Mouse (Mus musculus): ENCODE measurements around the gene Pkp2.
A peak's percentile ranks its signal among the peaks of the same experiment; 100 is the strongest.

Pkp2 gene

DNA sequence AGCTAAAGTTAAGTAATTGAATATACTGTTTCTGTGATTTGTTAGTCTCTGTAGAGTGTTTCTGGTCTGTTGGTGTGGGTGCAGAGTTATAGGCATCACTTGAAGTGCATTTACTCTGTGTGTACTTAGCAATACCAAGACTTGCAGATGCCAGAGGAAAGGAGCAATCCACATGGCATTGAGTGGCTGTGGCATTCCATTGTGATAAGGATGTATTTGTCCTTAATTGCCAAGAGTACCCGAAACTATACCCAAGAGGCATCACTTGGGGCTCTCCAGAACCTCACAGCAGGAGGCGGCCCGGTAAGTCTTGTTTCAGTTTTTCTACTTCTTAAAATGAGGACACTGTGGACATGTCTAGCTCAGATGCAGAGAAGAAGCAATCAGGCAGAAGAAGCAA is 49.3 kb downstream of the Pkp2 start:
- no peak for DNase-seq

DNA sequence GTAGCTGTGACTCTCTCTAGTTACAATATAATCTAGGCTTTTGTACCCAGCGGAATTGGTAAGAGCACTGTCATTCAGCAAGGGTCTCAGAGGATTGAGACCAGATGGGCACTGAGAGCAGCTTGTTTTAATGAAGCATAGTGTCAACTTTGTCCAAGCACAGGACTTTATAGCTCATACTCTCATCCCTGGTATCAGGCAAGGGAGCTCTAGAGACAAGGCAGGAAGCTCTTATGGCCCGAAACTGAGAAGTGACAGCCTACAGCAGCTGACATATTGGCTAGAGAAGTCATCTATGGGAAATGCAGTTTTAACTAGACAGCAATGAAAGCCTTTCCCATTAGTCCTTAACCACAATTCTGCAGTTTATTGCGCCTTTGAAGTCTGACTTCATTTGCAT is 59.9 kb downstream of the Pkp2 start:
- DNase-seq: no peak

DNA sequence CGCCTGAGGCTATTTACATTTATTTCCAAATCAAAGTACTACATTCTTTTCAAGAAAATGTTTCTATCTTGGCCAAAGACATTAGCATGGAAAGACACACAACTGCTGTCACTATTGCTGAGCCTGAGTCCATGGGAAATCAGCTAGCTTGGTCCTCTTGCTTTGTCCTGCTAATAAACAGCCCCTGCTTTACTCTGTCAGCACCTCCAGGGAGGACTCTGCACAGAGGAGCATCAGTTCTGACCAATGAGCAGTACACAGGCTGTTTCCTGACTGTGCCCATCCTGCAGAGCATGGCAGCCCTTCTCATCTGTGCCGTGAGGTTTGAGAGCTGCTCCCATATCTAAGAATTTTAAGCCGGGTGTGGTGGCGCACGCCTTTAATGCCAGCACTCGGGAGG is 60.6 kb downstream of the Pkp2 start:
- DNase-seq: no peak

DNA sequence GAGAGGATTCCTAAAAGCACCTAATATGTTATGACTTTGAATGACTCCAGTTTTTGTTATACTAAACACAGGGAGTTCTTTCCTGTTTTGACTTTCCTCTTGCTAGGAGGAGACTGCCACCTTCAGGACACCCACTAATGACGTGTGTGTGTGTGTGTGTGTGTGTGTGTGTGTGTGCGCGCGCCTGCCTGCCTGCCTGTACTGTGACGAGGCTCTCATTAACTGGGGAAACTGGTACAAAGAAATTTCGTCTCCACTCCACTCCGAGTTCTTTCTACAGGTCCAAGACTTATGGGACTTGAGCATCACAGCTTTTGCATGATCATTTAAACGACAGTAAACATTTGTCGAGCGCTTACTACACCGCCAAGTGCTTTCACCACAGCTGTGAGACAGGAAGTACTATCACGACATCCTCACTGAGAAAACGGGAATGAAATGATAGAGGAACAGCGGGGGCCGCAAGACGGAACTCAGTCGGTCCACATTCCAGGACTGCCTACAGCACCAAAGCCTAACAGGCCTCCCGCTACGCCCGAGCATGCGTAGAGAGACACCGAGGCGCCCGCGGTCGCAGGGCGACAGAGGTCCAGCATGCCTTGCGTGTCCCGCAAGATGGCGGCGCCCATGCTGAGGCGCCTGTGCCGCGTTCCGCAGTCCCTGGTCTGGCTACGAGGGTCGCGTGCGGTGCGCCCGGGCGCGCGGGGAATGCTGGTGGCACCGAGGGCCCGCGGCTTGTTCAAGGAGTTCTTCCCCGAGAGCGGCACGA is 89.4 kb downstream of the Pkp2 start, which contains the start of gene Yars2:
Gene Yars2 (plus strand): TSS at position 597 of the 769 bp plus-strand sequence.
- DNase-seq: peak; percentile 94

DNA sequence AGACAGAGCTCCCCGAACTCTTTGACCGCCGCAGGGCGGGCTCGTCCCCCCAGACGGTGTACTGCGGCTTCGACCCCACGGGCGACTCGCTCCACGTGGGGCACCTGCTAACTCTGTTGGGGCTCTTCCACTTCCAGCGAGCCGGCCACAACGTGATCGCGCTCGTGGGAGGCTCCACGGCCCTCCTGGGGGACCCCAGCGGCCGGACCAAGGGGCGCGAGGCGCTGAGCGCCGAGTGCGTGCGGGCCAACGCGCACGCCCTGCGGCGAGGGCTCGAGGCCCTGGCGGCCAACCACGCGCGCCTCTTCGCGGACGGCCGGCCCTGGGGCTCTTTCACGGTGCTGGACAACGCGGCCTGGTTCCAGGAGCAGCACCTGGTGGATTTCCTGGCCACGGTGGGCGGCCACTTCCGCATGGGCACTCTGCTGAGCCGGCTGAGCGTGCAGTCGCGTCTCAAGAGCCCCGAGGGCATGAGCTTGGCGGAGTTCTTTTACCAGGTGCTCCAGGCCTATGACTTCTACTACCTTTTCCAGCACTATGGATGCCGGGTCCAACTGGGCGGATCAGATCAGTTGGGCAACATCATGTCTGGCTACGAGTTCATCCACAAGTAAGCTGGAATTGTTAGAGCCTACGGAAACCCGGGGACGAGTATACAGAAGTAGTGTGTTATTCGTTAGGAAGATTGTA is 90.2 kb downstream of the Pkp2 start:
- DNase-seq: peak; percentile 65

DNA sequence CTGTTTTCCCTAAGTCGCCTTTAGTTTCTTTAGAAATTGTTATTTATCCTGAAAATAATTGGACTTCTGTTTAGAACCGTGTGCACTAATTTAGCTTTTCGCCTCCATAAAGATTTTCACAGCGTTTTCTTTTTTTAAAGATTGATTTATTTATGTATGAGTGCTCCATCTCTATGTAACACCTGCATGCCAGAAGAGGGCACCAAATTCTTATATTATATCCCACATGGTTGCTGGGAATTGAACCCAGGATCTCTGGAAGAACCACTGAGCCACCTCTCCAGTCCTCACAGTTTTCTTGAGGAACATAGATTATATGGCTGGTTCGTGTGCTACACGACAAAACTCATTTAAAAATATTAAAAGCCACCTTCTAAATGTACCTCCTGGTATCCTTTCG is 90.8 kb downstream of the Pkp2 start:
- no peak for DNase-seq

DNA sequence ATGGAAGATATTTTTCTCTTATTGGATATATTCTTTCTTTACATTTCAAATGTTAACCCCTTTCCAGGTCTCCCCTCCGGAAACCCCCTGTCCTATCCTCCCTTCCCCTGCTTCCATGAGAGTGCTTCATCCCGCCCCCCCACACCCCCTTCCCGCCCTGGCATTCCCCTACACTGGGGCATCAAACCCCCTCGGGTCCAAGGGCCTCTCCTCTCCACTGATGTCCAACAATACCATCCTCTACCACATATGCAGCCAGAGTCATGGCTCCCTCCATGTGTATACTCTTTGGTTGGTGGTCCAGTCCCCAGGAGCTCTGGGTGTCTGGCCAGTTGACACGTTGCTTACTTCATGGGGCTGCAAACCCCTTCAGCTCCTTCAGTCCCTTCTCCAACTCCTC is 98.2 kb downstream of the Pkp2 start:
- no peak for DNase-seq

Measured in cerebellum, adult 11-12 months (tissue).